Mouse (Mus musculus) small intestine, adult 2 months (tissue): Measurements from ENCODE around the gene Trim67. TPM values are rescaled to one million over a fixed set of nuclear protein-coding genes. Genes with fewer than 3 reads are reported as not detected.

Source experiments
- H3K27ac ChIP-seq: fragments of 200-500 bp; 2 replicates; pipeline ENCODE4 v1.5.1; 2012; ENCODE audit warnings: low read depth, low read length, control low read depth, inconsistent platforms; ENCODE audit not compliant: insufficient read depth
- H3K27me3 ChIP-seq: fragments of 200-500 bp; 2 replicates; pipeline ENCODE4 v1.6.1; 2012; ENCODE audit warnings: mild to moderate bottlenecking, moderate library complexity, low read length, inconsistent platforms; ENCODE audit not compliant: control insufficient read depth, insufficient read depth
- H3K36me3 ChIP-seq: fragments of 200-500 bp; 2 replicates; pipeline ENCODE4 v1.6.1; 2012; ENCODE audit warnings: mild to moderate bottlenecking, low read length, control low read depth, inconsistent platforms; ENCODE audit not compliant: control insufficient read depth, insufficient read depth
- H3K4me1 ChIP-seq: fragments of 200-500 bp; 2 replicates; pipeline ENCODE4 v1.6.1; 2012; ENCODE audit warnings: low read length, inconsistent platforms, mixed read lengths; ENCODE audit not compliant: control insufficient read depth, insufficient read depth, insufficient read length
- H3K4me3 ChIP-seq: fragments of 200-500 bp; 2 replicates; pipeline ENCODE4 v1.5.1; 2012; ENCODE audit warnings: low read depth, mild to moderate bottlenecking, control low read depth, inconsistent platforms, low read length, moderate library complexity
- CTCF ChIP-seq: fragments of 200-500 bp; IDR thresholded peaks from 2 replicates; pipeline ENCODE4 v1.5.1; 2012; ENCODE audit warnings: low read depth, mild to moderate bottlenecking, control low read depth, inconsistent platforms, low read length, moderate library complexity, mixed read lengths; ENCODE audit not compliant: insufficient replicate concordance, insufficient read length; ENCODE audit errors: extremely low read depth
- POLR2A ChIP-seq: fragments of 200-500 bp; IDR thresholded peaks from 2 replicates; pipeline ENCODE4 v1.6.1; 2012; ENCODE audit warnings: low read depth, mild to moderate bottlenecking, control low read depth, inconsistent platforms, low read length, moderate library complexity
- WGBS: fragments of 180-500 bp; shearing (Covaris S2); methylation state at CpG from one replicate; pipeline ENCODE4 v1.1.7; 2018; 5-methylcytosine and 5-hydroxymethylcytosine counted together
- polyA plus RNA-seq: library from polyadenylated mRNA; depleted of rRNA; stranded (reverse); fragments of >200 nt; gene quantifications from 2 replicates; pipeline ENCODE4 v1.2.3, GENCODE M21; 2012

The Trim67 gene
- polyA plus RNA-seq, 1 experiment: 0.05 TPM

DNA sequence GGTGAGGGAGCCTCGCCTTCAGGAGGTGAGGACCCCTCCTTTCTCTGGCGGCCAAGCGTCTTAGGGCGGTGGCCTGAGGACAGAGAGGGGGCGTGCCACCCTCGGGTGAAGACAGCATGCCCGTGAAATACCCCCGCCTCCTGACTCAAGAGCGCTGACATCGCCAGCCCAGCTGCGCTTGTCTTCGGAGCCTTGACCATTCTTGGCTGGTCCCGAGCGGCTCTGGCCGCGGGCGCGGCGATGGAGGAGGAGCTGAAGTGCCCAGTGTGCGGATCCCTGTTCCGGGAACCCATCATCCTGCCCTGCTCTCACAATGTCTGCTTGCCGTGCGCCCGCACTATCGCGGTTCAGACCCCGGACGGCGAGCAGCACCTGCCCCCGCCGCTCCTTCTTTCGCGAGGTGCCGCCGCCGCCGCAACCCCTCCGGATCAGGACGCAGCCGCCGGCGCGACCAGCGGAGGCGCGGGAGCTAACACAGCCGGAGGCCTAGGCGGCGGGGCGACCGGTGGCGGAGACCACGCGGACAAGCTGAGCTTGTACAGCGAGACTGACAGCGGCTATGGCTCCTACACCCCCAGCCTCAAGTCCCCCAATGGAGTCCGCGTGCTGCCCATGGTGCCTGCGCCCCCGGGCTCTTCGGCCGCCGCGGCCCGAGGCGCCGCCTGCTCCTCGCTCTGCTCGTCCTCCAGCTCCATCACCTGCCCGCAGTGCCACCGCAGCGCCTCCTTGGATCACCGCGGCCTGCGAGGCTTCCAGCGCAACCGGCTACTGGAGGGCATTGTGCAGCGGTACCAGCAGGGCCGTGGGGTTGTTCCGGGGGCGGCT is 981 bp downstream of the Trim67 start:
- Histone ChIP-seq H3K36me3 (no peaks in the 10 kb centered on the region), H3K4me3 (peak overlapping the region; percentile 7), H3K4me1 (peaks cover 12% of the 10 kb centered on the region), H3K27me3 (peaks cover 37% of the 10 kb centered on the region), H3K27ac (no peak overlapping the region)
- 2% methylated on average over 81 of the region's 81 CpGs for WGBS
- TF ChIP-seq POLR2A (no peak), CTCF (no peak)

DNA sequence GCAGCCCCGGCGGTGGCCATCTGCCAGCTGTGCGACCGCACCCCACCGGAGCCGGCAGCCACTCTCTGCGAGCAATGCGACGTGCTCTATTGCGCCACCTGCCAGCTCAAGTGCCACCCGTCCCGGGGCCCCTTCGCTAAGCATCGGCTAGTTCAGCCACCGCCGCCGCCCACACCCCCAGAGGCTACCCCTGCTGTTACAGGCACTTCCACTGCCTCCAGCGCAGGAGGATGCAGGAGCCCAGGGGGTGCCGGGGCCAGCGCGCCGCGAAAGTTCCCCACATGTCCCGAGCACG is 1.5 kb downstream of the Trim67 start:
- H3K36me3 ChIP-seq: no peaks in the 10 kb centered on the region
- H3K4me3 ChIP-seq: peak overlapping the region; percentile 7; the same call in 1 of the 2 replicates
- TF ChIP-seq CTCF: no peak
- TF ChIP-seq POLR2A: no peak

DNA sequence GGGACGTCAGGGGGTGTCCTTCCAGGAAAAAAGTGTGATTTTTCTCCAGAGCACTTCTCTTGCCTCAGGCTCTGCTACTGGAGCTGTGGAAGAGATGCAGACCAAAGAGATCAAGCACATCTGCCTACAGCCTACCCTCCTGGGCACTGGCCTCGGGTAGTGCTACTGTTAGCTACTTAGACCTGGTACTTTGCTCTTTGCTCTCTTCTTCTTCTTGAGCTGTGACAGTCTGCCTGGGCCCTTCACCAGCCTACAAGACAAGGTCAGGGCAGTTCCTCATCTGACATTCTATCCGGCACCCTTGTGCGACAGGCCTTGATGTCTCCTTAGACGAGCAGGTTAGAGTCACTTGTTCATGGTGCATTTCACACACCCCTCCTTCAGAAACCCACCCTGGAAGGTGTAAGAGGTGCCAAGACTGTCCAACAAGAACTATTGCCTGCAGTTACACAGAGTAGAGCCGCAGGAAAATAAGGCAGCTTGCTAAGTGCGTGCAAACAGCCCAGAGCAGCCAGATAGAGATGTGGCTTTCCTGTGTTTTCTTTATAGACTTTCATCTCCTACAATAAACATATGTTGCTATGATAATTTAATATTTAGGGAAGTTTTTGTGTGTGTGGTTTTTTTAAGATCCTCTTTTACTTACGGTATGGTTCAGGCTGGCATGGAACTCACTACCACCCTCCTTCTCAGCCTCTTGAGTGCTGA is 3.0 kb downstream of the Trim67 start:
- Histone ChIP-seq H3K4me3 (no peak overlapping the region), H3K4me1 (peaks cover 12% of the 10 kb centered on the region), H3K36me3 (no peaks in the 10 kb centered on the region), H3K27me3 (peaks cover 33% of the 10 kb centered on the region), H3K27ac (no peak overlapping the region)
- no peak for TF ChIP-seq CTCF
- TF ChIP-seq POLR2A: no peak
- 66% methylated on average over 8 of the region's 8 CpGs for WGBS

More for the DNA sequence above, 1.5 kb downstream of the Trim67 start:
- WGBS: 2% methylated on average over 25 of the region's 25 CpGs
- Histone ChIP-seq H3K27me3 (peaks cover 37% of the 10 kb centered on the region), H3K4me1 (peaks cover 12% of the 10 kb centered on the region), H3K27ac (no peak overlapping the region)

DNA sequence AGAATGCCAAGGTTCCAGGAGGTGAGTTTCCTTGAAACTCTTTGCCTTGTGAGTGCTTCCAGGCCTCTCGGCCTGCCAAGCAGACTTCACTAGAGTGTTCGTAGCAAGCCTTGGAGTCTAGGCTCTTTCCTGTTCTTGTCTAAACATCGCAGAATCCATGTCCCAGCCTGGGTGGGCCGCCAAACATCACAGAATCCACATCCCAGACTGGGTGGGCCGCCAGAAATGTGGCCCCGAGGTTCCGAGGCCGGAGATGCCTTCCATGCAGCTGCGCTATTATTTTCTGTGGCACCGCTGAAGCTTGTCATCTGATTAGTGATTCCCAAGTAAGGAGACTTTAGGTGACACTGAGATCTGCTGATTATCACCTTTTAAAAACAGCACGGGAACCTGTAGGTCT is 7.7 kb downstream of the Trim67 start:
- H3K4me1 ChIP-seq: no peaks in the 10 kb centered on the region
- no peak overlapping the region for H3K4me3 ChIP-seq
- 33% methylated on average over 11 of the region's 11 CpGs for WGBS
- no peak for TF ChIP-seq CTCF
- no peak for TF ChIP-seq POLR2A
- H3K27ac ChIP-seq: no peak overlapping the region
- H3K36me3 ChIP-seq: no peaks in the 10 kb centered on the region
- H3K27me3 ChIP-seq: peaks cover 8% of the 10 kb centered on the region; the same call in 1 of the 2 replicates

DNA sequence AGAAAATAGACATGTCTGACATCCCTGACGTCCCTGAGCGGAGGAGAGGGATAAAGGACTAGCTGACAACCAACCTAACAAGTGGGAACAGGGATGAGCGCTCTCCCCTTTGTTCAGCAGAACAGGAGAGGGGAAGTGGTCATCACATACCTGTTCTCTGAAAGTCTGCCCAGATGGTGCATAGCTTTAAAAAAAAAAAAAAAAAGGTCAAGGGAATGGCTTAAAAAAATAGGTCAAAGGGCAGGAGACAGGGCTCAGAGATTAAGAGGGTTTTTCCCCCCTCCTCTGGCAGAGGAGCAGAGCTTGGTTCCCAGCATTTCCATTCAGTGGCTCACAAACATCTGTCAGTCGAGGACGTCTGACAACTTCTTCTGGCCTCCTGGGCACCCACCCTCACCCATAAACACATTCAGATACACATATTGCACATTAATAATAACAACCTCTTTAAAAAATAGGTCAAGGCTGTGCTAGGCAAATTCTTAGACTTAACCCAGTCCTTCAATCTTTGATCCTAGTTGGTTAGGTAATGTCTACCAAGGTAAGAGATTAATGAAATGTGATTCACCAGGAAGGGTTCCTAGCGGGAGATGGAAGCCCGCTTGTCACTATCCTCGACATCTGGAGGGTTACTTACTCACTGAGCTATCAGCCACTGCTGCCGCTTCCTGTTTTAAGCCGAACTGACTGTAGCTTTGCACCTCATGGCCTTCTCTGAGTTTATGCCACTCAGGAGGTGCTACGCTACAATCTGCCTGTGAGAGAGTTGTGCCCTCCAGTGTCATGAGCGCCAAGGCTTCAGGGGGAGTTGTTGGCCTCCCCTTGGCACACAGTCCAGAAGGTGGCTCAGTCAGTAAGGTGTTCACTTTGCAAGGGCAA is 11.2 kb downstream of the Trim67 start:
- Histone ChIP-seq H3K4me3 (no peak overlapping the region), H3K4me1 (no peaks in the 10 kb centered on the region), H3K36me3 (no peaks in the 10 kb centered on the region), H3K27ac (no peak overlapping the region), H3K27me3 (0 out of 2 replicates have a peak, but pooled peaks cover 4% of the 10 kb centered on the region)
- 57% methylated on average over 12 of the region's 12 CpGs for WGBS
- TF ChIP-seq POLR2A: no peak
- no peak for TF ChIP-seq CTCF

DNA sequence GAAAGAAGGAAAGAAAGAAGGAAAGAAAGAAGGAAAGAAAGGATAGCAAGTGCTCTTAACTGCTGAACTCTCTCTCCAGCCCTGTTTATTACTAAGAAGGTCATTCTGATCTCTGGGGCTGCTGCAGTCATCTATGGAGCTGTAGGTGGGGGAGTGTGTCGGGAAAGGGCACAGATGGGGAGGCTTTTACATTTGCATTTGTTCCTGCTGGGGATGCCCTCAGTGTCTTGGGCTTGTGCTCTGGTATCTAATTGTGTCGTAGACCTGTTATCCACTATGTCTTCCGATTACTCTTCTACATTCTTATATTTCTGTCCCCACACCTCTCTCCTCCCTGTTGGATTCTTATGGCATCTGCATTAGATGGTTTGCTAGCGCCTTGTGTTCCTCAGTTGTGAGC is 13.1 kb downstream of the Trim67 start:
- no peaks in the 10 kb centered on the region for H3K4me1 ChIP-seq
- no peaks in the 10 kb centered on the region for H3K36me3 ChIP-seq
- 87% methylated on average over 4 of the region's 4 CpGs for WGBS
- TF ChIP-seq POLR2A (no peak), CTCF (no peak)
- H3K27ac ChIP-seq: no peak overlapping the region
- H3K4me3 ChIP-seq: no peak overlapping the region
- 0 out of 2 replicates have a peak, but pooled peaks cover 4% of the 10 kb centered on the region for H3K27me3 ChIP-seq

DNA sequence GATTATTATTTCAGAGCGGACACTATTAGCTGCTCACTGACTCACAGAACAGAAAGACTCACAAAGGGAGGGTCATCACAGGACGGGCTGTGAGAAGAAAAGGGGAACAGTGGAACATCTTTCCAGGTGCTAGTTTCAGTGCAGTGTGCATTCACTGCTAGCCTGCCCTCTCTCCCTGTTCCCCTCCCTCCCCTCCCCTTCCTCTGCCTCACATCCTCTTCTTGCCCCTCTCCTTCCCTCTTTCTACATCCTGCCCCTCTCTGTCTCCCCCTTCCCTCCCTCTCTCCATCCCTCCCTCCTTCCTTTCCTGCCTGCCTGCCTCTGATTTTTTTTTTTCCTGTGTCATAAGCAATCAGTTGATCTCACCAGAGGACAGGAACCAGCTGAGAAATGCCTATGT is 16.5 kb downstream of the Trim67 start:
- Histone ChIP-seq H3K36me3 (no peaks in the 10 kb centered on the region), H3K27me3 (no peaks in the 10 kb centered on the region), H3K27ac (no peak overlapping the region), H3K4me1 (no peaks in the 10 kb centered on the region), H3K4me3 (no peak overlapping the region)
- WGBS: 64% methylated on average over 2 of the region's 2 CpGs
- TF ChIP-seq CTCF: no peak
- no peak for TF ChIP-seq POLR2A
